Mouse (Mus musculus) myocyte (in vitro differentiated cells): ENCODE data around the gene Thrsp. TPM values are rescaled to one million over a fixed set of nuclear protein-coding genes. Genes with fewer than 3 reads are reported as not detected.

Experiments
- H3K27me3 ChIP-seq: one replicate; pipeline ENCODE4 v1.6.1; 2011; ENCODE audit not compliant: control insufficient read depth, insufficient read depth, insufficient read length
- H3K36me3 ChIP-seq: one replicate; pipeline ENCODE4 v1.6.1; 2011; ENCODE audit not compliant: control insufficient read depth, insufficient read depth
- H3K4me2 ChIP-seq: one replicate; pipeline ENCODE4 v1.6.1; 2011; ENCODE audit warnings: low read depth, control low read depth
- H3K4me3 ChIP-seq: one replicate; pipeline ENCODE4 v1.5.1; 2011; ENCODE audit warnings: mild to moderate bottlenecking, control low read depth, moderate library complexity
- H3K79me2 ChIP-seq: one replicate; pipeline ENCODE4 v1.6.1; 2011; ENCODE audit not compliant: control insufficient read depth, insufficient read depth
- H3ac ChIP-seq: one replicate; pipeline ENCODE4 v1.6.1; 2011; ENCODE audit not compliant: control insufficient read depth, insufficient read length
- CEBPB ChIP-seq: IDR thresholded peaks from 2 replicates; pipeline ENCODE4 v1.6.1; 2011; ENCODE audit warnings: mild to moderate bottlenecking, moderate library complexity; ENCODE audit not compliant: poor library complexity, insufficient read depth, severe bottlenecking
- E2F4 ChIP-seq: IDR thresholded peaks from one replicate; pipeline ENCODE4 v1.6.1; 2011; ENCODE audit warnings: mild to moderate bottlenecking, control low read depth, moderate library complexity; ENCODE audit not compliant: insufficient read depth
- MAX ChIP-seq: IDR thresholded peaks from one replicate; pipeline ENCODE4 v1.6.1; 2011; ENCODE audit warnings: low read depth, mild to moderate bottlenecking, control low read depth
- MYOD1 ChIP-seq, 3 experiments: IDR thresholded peaks; one replicate each; pipeline ENCODE4 v1.6.1; 2011; ENCODE audit warnings: control low read depth in 2 of 3, low read depth in 2 of 3, mild to moderate bottlenecking in 2 of 3, moderate library complexity in 1 of 3; ENCODE audit not compliant: insufficient read length in 2 of 3, control insufficient read depth in 1 of 3
- MYOG ChIP-seq, 3 experiments: IDR thresholded peaks; one replicate each; pipeline ENCODE4 v1.6.1; 2011; ENCODE audit warnings: control low read depth in 2 of 3, low read depth in 2 of 3, mild to moderate bottlenecking in 2 of 3; ENCODE audit not compliant: insufficient read length in 2 of 3, control insufficient read depth in 1 of 3, insufficient read depth in 1 of 3
- POLR2A ChIP-seq: IDR thresholded peaks from one replicate; pipeline ENCODE4 v1.6.1; 2011; ENCODE audit warnings: low read depth, mild to moderate bottlenecking, control low read depth, moderate library complexity; ENCODE audit not compliant: insufficient read length
- POLR2AphosphoS2 ChIP-seq: IDR thresholded peaks from one replicate; pipeline ENCODE4 v1.6.1; 2011; ENCODE audit warnings: low read depth, control low read depth; ENCODE audit not compliant: insufficient read length
- REST ChIP-seq: IDR thresholded peaks from one replicate; pipeline ENCODE4 v1.6.1; 2011; ENCODE audit warnings: mild to moderate bottlenecking, control low read depth, moderate library complexity; ENCODE audit not compliant: insufficient read depth, insufficient read length
- SRF ChIP-seq: IDR thresholded peaks from one replicate; pipeline ENCODE4 v1.6.1; 2011; ENCODE audit warnings: low read depth; ENCODE audit not compliant: control insufficient read depth, insufficient read length
- TCF12 ChIP-seq: IDR thresholded peaks from one replicate; pipeline ENCODE4 v1.6.1; 2011; ENCODE audit warnings: mild to moderate bottlenecking, control low read depth; ENCODE audit not compliant: poor library complexity, insufficient read depth, severe bottlenecking
- TCF3 ChIP-seq: IDR thresholded peaks from one replicate; pipeline ENCODE4 v1.6.1; 2011; ENCODE audit warnings: low read depth, control low read depth; ENCODE audit not compliant: insufficient read length
- USF1 ChIP-seq: IDR thresholded peaks from one replicate; pipeline ENCODE4 v1.6.1; 2011; ENCODE audit warnings: low read depth, mild to moderate bottlenecking, control low read depth, moderate library complexity
- polyA plus RNA-seq: library from polyadenylated mRNA; unstranded; fragments of >200 nt; fragmentation: generic; extraction: Trizol; gene quantifications from one replicate; pipeline ENCODE4 v1.2.1, GENCODE M21; 2012; ENCODE audit warnings: missing spikeins

Gene Thrsp
- polyA plus RNA-seq, 1 experiment: 0.02 TPM

GRCm38 (mm10) chr7:97386106-97386805, 31.3 kb downstream of the Thrsp start:
- peaks cover 8% of the 10 kb centered on the region for H3K36me3 ChIP-seq
- H3K4me3 ChIP-seq: no peak overlapping the region
- H3ac ChIP-seq: no peak overlapping the region
- H3K79me2 ChIP-seq: no peaks in the 10 kb centered on the region
- H3K27me3 ChIP-seq: no peaks in the 10 kb centered on the region
- H3K4me2 ChIP-seq: no peak overlapping the region
- no peak for TF ChIP-seq POLR2AphosphoS2
- no peak for TF ChIP-seq TCF3
- TF ChIP-seq MYOD1 (IDR thresholded peaks at IDR 0.05; ENCODE audit: control insufficient read depth in 1 of 3, insufficient read length in 2 of 3, low read depth in 2 of 3): no peak
- no peak for TF ChIP-seq SRF
- TF ChIP-seq POLR2A: no peak
- TF ChIP-seq E2F4: no peak
- no peak for TF ChIP-seq CEBPB
- no peak for TF ChIP-seq TCF12
- no peak for TF ChIP-seq MYOG (IDR thresholded peaks at IDR 0.05; ENCODE audit: control insufficient read depth in 1 of 3, insufficient read depth in 1 of 3, insufficient read length in 2 of 3, low read depth in 2 of 3)
- no peak for TF ChIP-seq USF1
- no peak for TF ChIP-seq MAX
- no peak for TF ChIP-seq REST

- TF ChIP-seq MYOD1 (IDR thresholded peaks at IDR 0.05; ENCODE audit: control insufficient read depth in 1 of 3, insufficient read length in 2 of 3, low read depth in 2 of 3): no peak
- no peak for TF ChIP-seq POLR2A
- TF ChIP-seq REST: no peak
- no peak for TF ChIP-seq CEBPB
- no peak for TF ChIP-seq POLR2AphosphoS2
Observed at GRCm38 (mm10) chr7:97383496-97384132, 33.9 kb downstream of the Thrsp start.

GRCm38 (mm10) chr7:97382661-97383060, 34.9 kb downstream of the Thrsp start:
- Histone ChIP-seq H3K4me2 (no peak overlapping the region), H3K79me2 (no peaks in the 10 kb centered on the region), H3K4me3 (no peak overlapping the region), H3ac (no peak overlapping the region), H3K27me3 (no peaks in the 10 kb centered on the region), H3K36me3 (peaks cover 17% of the 10 kb centered on the region)
- TF ChIP-seq CEBPB: no peak

More at GRCm38 (mm10) chr7:97383496-97384132, 33.9 kb downstream of the Thrsp start:
- Histone ChIP-seq H3K4me3 (no peak overlapping the region), H3K27me3 (no peaks in the 10 kb centered on the region), H3K36me3 (peaks cover 13% of the 10 kb centered on the region), H3K79me2 (no peaks in the 10 kb centered on the region), H3ac (no peak overlapping the region), H3K4me2 (no peak overlapping the region)

- Histone ChIP-seq H3K36me3 (peaks cover 17% of the 10 kb centered on the region), H3ac (no peak overlapping the region), H3K4me3 (no peak overlapping the region), H3K79me2 (no peaks in the 10 kb centered on the region), H3K27me3 (no peaks in the 10 kb centered on the region), H3K4me2 (no peak overlapping the region)
- no peak for TF ChIP-seq TCF3
- TF ChIP-seq E2F4: no peak
- no peak for TF ChIP-seq MYOD1 (IDR thresholded peaks at IDR 0.05; ENCODE audit: control insufficient read depth in 1 of 3, insufficient read length in 2 of 3, low read depth in 2 of 3)
- no peak for TF ChIP-seq TCF12
- no peak for TF ChIP-seq CEBPB
- no peak for TF ChIP-seq POLR2A
Observed at GRCm38 (mm10) chr7:97380500-97381123, 36.9 kb downstream of the Thrsp start.

GRCm38 (mm10) chr7:97379304-97379703, 38.2 kb downstream of the Thrsp start:
- Histone ChIP-seq H3K4me2 (no peak overlapping the region), H3K27me3 (no peaks in the 10 kb centered on the region), H3K79me2 (no peaks in the 10 kb centered on the region), H3K36me3 (peaks cover 17% of the 10 kb centered on the region), H3K4me3 (no peak overlapping the region), H3ac (no peak overlapping the region)
- TF ChIP-seq TCF3 (no peak), MAX (no peak), POLR2AphosphoS2 (no peak), MYOD1 (IDR thresholded peaks at IDR 0.05; ENCODE audit: control insufficient read depth in 1 of 3, insufficient read length in 2 of 3, low read depth in 2 of 3) (no peak)
